Mouse (Mus musculus): Measurements from ENCODE around the gene Lrp10. TPM values are rescaled to one million over a fixed set of nuclear protein-coding genes. Genes with fewer than 3 reads are reported as not detected.
A peak's percentile ranks its signal among the peaks of the same experiment; 100 is the strongest.

The Lrp10 gene
- total RNA-seq, 2 experiments from 2014 or later = 28.5 to 30.3 TPM

- H3K27ac ChIP-seq = no peak overlapping the region
- H3K4me3 ChIP-seq = no peak overlapping the region
- no peak for DNase-seq (ENCODE audit: low spot score in 2 of 2)
- TF ChIP-seq CTCF (conservative IDR thresholded peaks at IDR 0.05) = no peak
Measured at GRCm38 (mm10) chr14:54428421-54428820, 35.5 kb upstream of the Lrp10 start.

DNA sequence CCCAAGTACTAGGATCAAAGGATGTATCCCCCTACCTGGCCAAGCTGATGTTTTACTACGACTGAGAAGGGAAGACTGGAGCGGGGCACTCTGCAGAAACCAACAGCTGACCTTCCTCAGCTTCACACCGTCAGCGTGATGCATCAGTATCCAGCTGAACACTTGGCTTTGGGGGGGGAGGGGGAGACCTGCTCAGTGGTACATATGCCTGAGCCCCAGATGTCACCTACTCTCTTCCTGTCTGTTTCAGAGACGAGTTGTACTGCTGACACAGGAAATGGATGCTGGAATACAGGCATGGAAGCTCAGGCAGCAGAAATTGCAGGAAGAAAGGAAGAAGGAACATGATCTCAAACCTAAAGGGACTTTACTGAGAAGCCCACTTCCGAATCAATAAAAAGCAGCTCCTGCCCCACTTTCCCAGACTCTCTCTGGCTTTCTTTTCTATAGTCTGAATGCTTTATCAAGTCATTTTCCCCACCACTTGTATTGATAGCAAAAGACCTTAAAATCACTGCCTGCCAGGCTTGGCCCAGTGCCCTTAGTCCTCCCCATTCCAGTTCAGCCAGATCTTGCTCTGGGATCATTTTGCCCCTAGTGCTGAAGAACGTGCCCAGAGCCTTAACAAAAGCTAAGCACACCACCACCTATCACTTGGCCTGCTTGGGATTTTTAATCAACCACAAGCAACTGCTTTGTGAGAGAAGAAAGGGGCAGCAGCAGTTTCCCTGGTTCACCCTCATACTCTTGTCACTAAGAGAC is 34.4 kb upstream of the Lrp10 start:
- no peak for DNase-seq (ENCODE audit: low spot score in 2 of 2)
- Histone ChIP-seq H3K27ac (no peak overlapping the region), H3K4me3 (no peak overlapping the region)
- TF ChIP-seq CTCF (conservative IDR thresholded peaks at IDR 0.05) = no peak

DNA sequence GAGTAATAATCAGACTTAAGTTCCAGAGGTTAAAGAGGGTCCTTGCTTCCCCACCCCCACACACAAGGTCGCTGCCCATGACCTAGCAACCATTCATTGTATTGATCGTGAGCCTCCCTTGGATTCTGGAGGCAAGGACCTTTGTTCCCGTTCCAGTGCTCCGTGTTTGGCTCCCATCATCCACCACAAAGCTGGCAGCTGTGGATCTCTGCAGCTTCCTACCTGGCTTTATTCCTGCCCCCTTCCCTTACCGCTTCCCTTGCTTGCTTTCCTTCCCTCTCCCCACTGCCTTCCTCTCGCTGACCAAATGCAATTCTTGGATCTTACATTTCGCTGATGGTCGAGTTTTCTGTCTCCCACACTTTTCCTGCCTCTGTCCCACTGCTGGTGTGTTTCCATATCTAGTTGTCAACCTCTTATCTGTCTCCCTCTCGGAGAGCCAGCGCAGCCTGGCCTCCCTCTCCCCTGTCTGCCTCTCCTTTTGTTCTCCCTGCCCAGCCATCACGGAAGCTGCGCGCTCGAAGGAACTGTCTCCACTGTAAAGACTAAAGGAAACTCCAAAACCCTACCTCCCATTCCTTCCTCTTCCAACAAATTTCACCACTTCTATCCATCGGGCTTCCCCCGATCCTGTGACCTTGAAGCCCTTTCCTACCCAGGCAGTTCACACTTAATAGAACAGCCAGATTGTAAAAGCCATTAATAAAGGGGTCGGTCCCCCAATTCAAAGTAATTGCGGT is 33.4 kb upstream of the Lrp10 start:
- no peak for TF ChIP-seq CTCF (conservative IDR thresholded peaks at IDR 0.05)
- no peak for DNase-seq (ENCODE audit: low spot score in 2 of 2)
- Histone ChIP-seq H3K27ac (peak overlapping the region; percentile 70), H3K4me3 (peak overlapping the region; percentile 57)

GRCm38 (mm10) chr14:54431334-54432077 is 32.4 kb upstream of the Lrp10 start, which contains the start of gene Mmp14:
Mmp14 (plus strand) TSS chr14:54431612.
- TF ChIP-seq CTCF (conservative IDR thresholded peaks at IDR 0.05) = peak; percentile 67
- Histone ChIP-seq H3K4me3 (peak within 1 kb of the TSS; percentile 57), H3K27ac (peak within 1 kb of the TSS; percentile 82)
- DNase-seq (ENCODE audit: low spot score in 2 of 2) = peak; percentile 34 to 54

DNA sequence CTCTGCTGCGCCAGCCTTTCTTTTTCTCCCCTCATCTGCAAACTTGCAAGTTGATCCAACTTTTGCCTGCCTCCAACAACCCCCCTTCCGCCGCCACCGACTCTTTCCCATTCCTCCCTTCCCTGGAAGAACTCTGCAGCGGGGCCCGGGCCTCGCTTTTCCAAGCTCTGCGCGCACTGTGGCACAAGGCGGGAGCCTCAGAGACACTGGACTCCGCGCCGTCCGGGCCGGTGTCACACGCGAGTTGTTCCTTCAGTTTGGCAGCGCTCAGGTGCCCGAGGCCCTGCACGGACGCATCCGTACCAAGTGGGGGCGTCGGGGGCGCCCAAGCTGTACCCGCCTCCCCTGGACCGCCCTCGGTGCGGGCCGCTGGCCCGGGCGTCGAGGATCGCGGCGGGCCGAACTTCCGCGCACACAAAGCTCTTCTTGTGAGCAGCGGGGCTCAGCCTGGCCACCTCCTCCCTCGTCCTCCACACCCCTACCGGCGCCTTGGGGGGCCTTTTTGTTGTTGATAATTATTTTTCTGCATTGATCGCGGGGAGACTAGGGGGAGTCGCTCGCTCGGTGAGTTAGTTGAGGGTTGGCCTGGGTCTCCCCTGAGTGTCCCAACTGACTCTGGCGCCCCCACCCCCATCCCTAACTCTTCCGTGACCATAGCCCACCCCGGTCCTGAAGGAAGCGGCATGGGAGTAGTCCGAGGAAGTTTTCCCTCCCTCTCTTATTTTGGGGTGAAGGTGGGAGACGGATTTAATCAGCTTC is 31.7 kb upstream of the Lrp10 start:
- peak overlapping the region; percentile 57 for H3K4me3 ChIP-seq
- peak; percentile 13 for TF ChIP-seq CTCF (conservative IDR thresholded peaks at IDR 0.05)
- peak overlapping the region; percentile 82 for H3K27ac ChIP-seq
- no peak for DNase-seq (ENCODE audit: low spot score in 2 of 2)

DNA sequence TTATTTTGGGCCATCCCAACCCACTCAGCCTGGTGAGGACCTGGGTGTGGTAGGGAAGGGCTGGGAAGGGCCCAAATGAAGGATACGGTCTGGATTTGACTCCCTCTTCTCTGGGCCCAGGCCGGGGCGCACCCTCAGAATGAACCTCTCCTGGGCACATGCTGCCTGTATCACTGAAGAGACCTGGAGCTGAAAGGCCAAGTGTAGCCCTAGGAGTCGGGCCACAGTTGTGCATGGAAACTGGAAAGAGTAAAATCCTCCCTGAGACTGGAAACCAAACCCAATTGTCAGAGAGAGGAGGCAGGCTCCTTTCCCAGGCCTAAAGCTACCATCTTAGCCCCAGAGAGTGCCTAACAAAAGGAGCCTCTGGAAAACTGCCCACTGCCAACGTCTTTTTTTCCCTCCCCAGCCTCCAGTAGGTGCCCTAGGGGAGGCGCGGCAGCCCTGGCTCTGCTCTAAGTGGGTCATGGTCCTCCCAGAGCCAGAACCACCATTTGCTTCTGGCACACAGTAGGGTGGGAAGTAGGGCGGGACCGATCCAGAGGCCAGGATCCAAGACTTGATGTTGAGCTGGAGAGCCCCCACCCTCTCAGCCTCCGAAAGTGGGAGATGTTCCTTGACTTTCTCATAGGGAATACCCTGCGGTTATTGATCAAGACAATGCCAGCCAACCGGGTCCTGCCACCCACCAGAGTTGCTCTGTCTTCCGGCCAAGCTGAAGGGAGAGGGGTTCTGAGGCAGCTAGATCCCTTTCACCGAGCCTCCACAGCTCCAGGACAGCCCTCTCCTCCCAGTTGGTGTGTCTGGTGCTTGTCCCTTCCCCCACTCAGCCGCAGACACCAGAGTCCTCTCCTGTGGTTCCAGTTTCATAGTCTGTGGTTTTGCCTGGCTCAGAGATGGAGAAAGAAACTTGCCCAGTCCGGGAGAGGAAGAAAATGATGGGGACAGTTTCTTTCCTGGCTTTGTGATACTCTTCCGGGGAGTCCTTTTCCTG is 30.8 kb upstream of the Lrp10 start:
- TF ChIP-seq CTCF (conservative IDR thresholded peaks at IDR 0.05) = no peak
- Histone ChIP-seq H3K4me3 (peak overlapping the region; percentile 57), H3K27ac (peak overlapping the region; percentile 82)
- peak in 1 of 2 experiments; percentile 50 for DNase-seq (ENCODE audit: low spot score in 2 of 2)

DNA sequence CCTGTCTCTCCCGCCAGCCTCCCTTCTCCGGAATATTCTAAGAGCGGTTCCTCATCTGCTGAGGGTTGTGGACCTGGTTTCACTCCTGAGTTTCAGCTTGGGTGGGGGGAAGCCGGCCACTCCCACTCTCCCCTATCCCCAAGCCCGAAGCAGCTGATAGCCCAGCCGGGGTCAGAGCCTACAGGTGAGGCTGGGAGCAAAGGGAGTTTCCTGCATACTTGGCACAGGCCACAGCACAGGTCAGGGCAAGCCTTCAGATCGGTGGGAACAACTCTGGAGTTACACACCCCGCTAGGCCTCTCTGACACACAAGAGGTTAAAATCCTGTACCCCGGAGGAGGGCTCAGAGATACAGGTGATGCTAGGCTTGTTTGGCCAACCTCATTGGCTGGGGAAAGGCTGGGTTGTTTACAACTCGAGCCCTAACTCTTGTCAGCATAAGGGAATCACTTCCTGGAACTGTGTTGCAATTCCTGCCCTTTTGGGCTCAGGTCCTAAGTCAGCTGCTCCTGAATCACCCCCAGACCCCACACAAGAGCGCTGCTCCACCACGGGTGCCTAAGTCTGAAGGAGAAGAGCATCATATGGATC is 29.9 kb upstream of the Lrp10 start:
- DNase-seq (ENCODE audit: low spot score in 2 of 2) = no peak
- H3K27ac ChIP-seq = peak overlapping the region; percentile 82; the same call in 1 of the 2 replicates
- TF ChIP-seq CTCF (conservative IDR thresholded peaks at IDR 0.05) = no peak
- peak overlapping the region; percentile 57 for H3K4me3 ChIP-seq

- Histone ChIP-seq H3K4me3 (no peak overlapping the region), H3K27ac (no peak overlapping the region)
- DNase-seq (ENCODE audit: low spot score in 2 of 2) = no peak
- no peak for TF ChIP-seq CTCF (conservative IDR thresholded peaks at IDR 0.05)
Measured at GRCm38 (mm10) chr14:54435194-54435918, 28.6 kb upstream of the Lrp10 start.

GRCm38 (mm10) chr14:54439155-54439554 is 24.8 kb upstream of the Lrp10 start:
- H3K27ac ChIP-seq = no peak overlapping the region
- no peak for DNase-seq (ENCODE audit: low spot score in 2 of 2)
- TF ChIP-seq CTCF (conservative IDR thresholded peaks at IDR 0.05) = no peak

DNA sequence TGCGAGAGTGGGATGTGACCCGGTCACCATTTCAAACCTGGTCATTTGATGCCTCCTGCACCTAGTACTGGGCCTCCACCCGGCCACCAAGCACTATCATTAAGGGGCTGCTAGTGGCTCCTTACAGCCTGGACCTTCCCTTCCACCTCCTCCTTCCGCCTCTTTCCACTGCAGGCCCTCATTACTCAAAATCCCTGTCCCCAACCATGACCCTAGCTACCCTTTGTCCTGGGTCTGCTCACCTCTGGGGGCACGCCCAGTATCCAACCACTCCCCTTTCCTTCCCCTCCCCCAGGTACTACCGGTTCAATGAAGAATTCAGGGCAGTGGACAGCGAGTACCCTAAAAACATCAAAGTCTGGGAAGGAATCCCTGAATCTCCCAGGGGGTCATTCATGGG is 24.3 kb upstream of the Lrp10 start:
- no peak for DNase-seq (ENCODE audit: low spot score in 2 of 2)
- no peak overlapping the region for H3K4me3 ChIP-seq
- no peak overlapping the region for H3K27ac ChIP-seq
- no peak for TF ChIP-seq CTCF (conservative IDR thresholded peaks at IDR 0.05)

More at GRCm38 (mm10) chr14:54439155-54439554, 24.8 kb upstream of the Lrp10 start:
- H3K4me3 ChIP-seq = no peak overlapping the region
